Mouse (Mus musculus): ENCODE measurements around the gene Reps1.

DNA sequence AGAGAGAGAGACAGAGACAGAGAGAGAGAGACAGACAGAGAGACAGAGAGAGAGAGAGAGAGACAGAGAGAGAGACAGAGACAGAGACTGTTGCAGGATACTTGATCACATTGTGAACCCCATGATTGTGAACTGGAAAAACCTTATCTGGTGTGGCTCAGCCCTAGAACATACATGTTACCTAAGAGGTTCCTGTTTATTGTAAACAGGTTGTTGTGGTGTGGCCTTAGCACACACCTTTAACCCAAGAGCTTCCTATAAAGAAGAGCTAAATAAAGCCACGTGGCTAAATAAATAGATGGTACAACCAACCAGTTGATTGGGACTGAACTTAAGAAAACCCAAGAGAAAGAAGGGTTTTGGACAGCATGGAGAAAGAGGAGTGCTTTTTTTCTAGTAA lies 45.9 kb upstream of the Reps1 start:
- TF ChIP-seq CTCF (IDR thresholded peaks at IDR 0.05; ENCODE audit: extremely low read depth, insufficient read depth, low read length) = no peak
- TF ChIP-seq POLR2A (IDR thresholded peaks at IDR 0.05; ENCODE audit: extremely low read depth, insufficient read depth, low read length) = no peak
